Mouse (Mus musculus): ENCODE measurements around the gene Spn.
"Not testable (repeated sequence)": the region's sequence is repeated elsewhere in the genome, so short reads cannot be mapped to it uniquely, and the experiment has no call there.

GRCm38 (mm10) chr7:127085751-127086150 is 51.9 kb downstream of the Spn start:
- TF ChIP-seq EP300 (IDR thresholded peaks at IDR 0.05; ENCODE audit: low read depth): peak; percentile 60
- TF ChIP-seq CTCF (IDR thresholded peaks at IDR 0.05; ENCODE audit: low read depth): not testable (repeated sequence)
